Mouse (Mus musculus) thymus, postnatal 10 days (tissue): ENCODE data around the gene Slc26a10.
"Not testable (repeated sequence)": the region's sequence is repeated elsewhere in the genome, so short reads cannot be mapped to it uniquely, and the experiment has no call there.

Experiments used
- DNase-seq, 2 experiments: peaks; one replicate each; pipeline ENCODE4 v3.0.0; 2021; ENCODE audit warnings: low spot score in 2 of 2

Slc26a10 gene

GRCm38 (mm10) chr10:127134394-127135035 lies 45.9 kb downstream of the Slc26a10 start:
- DNase-seq, result not testable (repeated sequence)

GRCm38 (mm10) chr10:127132469-127132868 lies 48.0 kb downstream of the Slc26a10 start:
- DNase-seq, result no peak

- no peak for DNase-seq
Measured at GRCm38 (mm10) chr10:127129431-127129830, 51.0 kb downstream of the Slc26a10 start.

DNA sequence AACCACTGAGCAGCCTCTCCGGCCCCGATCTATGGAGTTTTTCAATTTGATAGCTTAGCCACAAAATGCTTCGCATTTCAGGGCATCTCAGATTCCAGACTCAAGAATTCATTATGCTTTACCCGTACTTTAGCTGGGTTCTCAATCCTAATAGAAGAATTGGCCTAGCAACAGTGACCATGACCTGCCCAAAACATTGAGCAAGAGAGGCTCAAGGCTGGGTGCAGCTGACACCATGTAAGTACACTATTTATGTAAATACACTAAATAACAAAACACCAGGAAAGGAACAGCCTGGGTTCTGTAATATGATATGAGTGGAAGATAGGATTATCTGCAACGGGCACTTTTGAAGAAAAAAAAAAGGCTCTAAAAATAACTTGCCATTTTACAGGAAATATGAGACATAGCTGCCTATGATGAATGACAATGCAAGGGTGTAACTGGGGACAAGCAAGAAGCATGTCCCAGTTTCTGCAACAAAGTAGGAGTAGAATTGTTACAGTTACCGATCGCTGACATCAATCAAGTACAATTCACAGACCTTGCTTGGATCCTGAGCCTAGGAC lies 52.6 kb downstream of the Slc26a10 start:
- DNase-seq, result no peak

- DNase-seq, result no peak
Measured at GRCm38 (mm10) chr10:127126579-127126978, 53.9 kb downstream of the Slc26a10 start.

DNA sequence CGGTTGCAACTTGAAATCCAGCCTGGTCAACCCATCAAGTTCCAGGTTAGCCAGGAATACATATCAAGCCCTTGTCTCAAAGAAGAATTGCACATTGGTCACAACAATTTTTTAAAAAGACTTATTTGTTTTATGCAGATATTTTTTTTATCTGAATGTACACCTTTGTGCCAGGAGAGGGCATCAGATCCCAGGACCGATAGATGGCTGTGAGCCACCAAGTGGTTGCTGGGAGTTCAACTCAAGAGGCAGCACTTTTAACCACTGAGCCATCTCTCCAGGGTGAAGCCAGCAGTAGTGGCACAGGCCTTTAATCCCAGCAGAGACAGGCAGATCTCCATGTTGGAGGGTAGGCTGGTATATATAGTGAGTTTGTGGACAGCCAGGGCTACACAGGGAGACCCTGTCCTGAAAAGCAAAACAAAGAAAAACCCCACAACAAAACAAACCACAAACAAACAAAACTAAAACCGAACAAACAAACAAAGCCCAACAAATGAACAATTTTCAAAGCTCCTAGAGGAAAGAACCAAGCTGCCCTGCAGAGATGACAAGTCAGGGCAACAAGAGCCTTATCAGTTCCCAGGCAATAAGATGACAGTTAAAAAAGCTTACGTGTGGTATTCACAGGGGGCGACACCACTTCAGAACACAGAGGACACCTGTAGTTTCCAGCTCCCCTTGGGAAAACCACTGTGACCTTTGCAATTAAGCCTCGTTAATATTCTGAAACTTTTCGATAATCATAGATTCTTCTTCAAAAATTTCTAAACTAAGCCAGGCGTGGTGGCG lies 55.0 kb downstream of the Slc26a10 start:
- peak; percentile 31 to 60 for DNase-seq

- DNase-seq, result peak; percentile 36 to 65
Measured at GRCm38 (mm10) chr10:127123436-127123805, 57.0 kb downstream of the Slc26a10 start.

DNA sequence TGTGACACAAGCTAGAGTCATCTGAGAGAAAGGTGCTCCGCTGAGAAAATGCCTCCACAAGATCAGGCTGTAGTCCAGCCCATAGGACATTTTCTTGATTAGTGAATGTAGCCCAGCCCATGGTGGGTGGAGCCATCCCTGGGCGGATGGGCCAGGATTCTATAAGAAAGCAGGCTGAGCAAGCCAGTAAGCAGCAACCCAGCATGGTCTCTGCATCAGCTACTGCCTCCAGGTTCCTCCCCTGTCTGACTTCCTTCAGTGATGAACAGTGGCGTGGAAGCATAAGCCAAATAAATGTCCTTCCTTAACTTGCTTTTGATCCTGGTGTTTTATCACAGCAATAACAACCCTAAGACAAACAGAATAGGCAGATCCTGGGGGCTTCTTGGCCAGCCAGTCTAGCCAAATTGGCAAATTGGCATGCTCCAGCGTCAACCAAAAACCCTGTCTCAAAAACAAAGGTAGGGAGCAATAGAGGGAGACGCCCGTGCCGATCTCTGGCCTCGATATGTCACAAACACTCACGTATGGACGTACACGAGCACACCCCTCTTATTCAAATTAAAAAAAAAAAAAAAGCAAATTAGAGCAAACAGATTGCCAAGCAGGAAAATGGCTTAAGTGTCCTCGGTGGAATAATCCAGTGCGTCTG lies 57.5 kb downstream of the Slc26a10 start:
- DNase-seq, result no peak

DNA sequence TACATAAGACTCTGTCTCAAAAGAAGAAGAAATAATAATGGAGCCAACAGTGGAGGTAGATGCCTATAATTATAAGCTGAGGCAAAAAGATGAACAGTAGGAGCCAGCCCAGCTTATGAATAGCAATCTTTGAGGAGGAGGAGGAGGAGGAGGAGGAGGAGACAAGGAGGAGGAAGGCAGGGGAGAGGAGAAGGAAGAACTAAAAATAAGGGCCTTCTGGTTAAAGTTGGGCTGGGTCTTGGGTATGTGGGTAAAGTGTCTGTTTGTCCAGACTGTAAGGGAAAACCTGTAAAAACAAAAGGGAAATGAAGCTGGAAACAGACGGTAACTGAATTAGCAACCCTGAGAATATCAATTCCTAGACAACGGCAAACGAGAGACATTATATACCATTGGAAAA lies 58.4 kb downstream of the Slc26a10 start:
- no peak for DNase-seq
